Mouse (Mus musculus): ENCODE data around the gene Pde10a. TPM values are rescaled to one million over a fixed set of nuclear protein-coding genes. Genes with fewer than 3 reads are reported as not detected.

Pde10a gene
- total and polyA plus RNA-seq, 2 experiments from 2014 or later, result 14.7 to 55.4 TPM

DNA sequence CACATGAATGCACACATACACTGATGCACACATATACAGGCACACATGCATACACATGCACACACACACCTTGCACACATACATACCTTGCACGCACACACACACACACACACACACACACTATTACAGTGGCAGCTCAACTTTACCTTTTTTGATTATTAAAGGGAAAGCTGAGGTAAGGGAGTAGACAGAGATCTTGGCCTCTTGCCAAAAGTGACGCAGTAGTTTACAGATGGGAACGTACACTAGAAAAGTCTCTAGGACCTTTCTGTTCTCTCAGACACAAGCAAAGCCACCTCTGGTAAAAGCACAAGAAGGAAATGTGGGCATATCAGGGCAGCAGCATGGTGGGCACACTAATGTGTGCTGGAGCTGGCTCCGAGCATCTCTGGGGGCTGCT lies 317.5 kb downstream of the Pde10a start:
- Histone ChIP-seq H3K9ac (no peak overlapping the region), H3K4me2 (ENCODE audit: low read depth) (no peak overlapping the region), H3K9me3 (ENCODE audit: low read length) (no peaks in the 10 kb centered on the region), H3K27me3 (ENCODE audit: insufficient read depth, low read length) (no peaks in the 10 kb centered on the region), H3K4me3 (ENCODE audit: low read depth, low read length) (no peak overlapping the region), H3K4me1 (ENCODE audit: insufficient read depth) (0 out of 2 replicates have a peak, but pooled peaks cover 10% of the 10 kb centered on the region), H3K27ac (ENCODE audit: low read depth, low read length) (no peak overlapping the region), H3K36me3 (ENCODE audit: insufficient read depth) (no peaks in the 10 kb centered on the region)
- peak; percentile 39 for DNase-seq
- no peak for TF ChIP-seq CTCF (IDR thresholded peaks at IDR 0.05; ENCODE audit: low read depth)
- peak; percentile 18; the same call in 1 of the 2 replicates for ATAC-seq
- 39% methylated on average over 4 of the region's 4 CpGs for WGBS

- no peaks in the 10 kb centered on the region for H3K27me3 ChIP-seq (ENCODE audit: insufficient read depth, low read length)
- H3K9me3 ChIP-seq (ENCODE audit: low read length), result no peaks in the 10 kb centered on the region
- no peak for DNase-seq
- 0 out of 2 replicates have a peak, but pooled peaks cover 10% of the 10 kb centered on the region for H3K4me1 ChIP-seq (ENCODE audit: insufficient read depth)
- H3K4me3 ChIP-seq (ENCODE audit: low read depth, low read length), result no peak overlapping the region
- TF ChIP-seq CTCF (IDR thresholded peaks at IDR 0.05; ENCODE audit: low read depth), result no peak
- 73% methylated on average over 7 of the region's 7 CpGs for WGBS
- H3K27ac ChIP-seq (ENCODE audit: low read depth, low read length), result no peak overlapping the region
- H3K9ac ChIP-seq, result no peak overlapping the region
- no peaks in the 10 kb centered on the region for H3K36me3 ChIP-seq (ENCODE audit: insufficient read depth)
- ATAC-seq, result no peak
- H3K4me2 ChIP-seq (ENCODE audit: low read depth), result no peak overlapping the region
Measured at GRCm38 (mm10) chr17:8843941-8844340, 318.8 kb downstream of the Pde10a start.

GRCm38 (mm10) chr17:8846506-8846905 lies 321.3 kb downstream of the Pde10a start:
- 84% methylated on average over 6 of the region's 6 CpGs for WGBS
- H3K27me3 ChIP-seq (ENCODE audit: insufficient read depth, low read length), result no peaks in the 10 kb centered on the region
- DNase-seq (no peak), ATAC-seq (no peak)
- no peak overlapping the region for H3K9ac ChIP-seq
- H3K36me3 ChIP-seq (ENCODE audit: insufficient read depth), result no peaks in the 10 kb centered on the region
- no peak for TF ChIP-seq CTCF (IDR thresholded peaks at IDR 0.05; ENCODE audit: low read depth)
- no peak overlapping the region for H3K27ac ChIP-seq (ENCODE audit: low read depth, low read length)
- no peak overlapping the region for H3K4me3 ChIP-seq (ENCODE audit: low read depth, low read length)
- no peak overlapping the region for H3K4me2 ChIP-seq (ENCODE audit: low read depth)
- no peaks in the 10 kb centered on the region for H3K9me3 ChIP-seq (ENCODE audit: low read length)
- 0 out of 2 replicates have a peak, but pooled peaks cover 8% of the 10 kb centered on the region for H3K4me1 ChIP-seq (ENCODE audit: insufficient read depth)

GRCm38 (mm10) chr17:8847558-8847957 lies 322.4 kb downstream of the Pde10a start:
- Histone ChIP-seq H3K36me3 (ENCODE audit: insufficient read depth) (no peaks in the 10 kb centered on the region), H3K27me3 (ENCODE audit: insufficient read depth, low read length) (no peaks in the 10 kb centered on the region), H3K9me3 (ENCODE audit: low read length) (no peaks in the 10 kb centered on the region), H3K4me2 (ENCODE audit: low read depth) (no peak overlapping the region), H3K4me3 (ENCODE audit: low read depth, low read length) (no peak overlapping the region), H3K9ac (no peak overlapping the region), H3K4me1 (ENCODE audit: insufficient read depth) (0 out of 2 replicates have a peak, but pooled peaks cover 5% of the 10 kb centered on the region), H3K27ac (ENCODE audit: low read depth, low read length) (no peak overlapping the region)
- no peak for TF ChIP-seq CTCF (IDR thresholded peaks at IDR 0.05; ENCODE audit: low read depth)
- peak; percentile 57 for DNase-seq
- 35% methylated on average over 7 of the region's 7 CpGs for WGBS
- ATAC-seq, result 0 out of 2 replicates have a peak, but pooled peaks have one; percentile 27

GRCm38 (mm10) chr17:8851846-8852245 lies 326.7 kb downstream of the Pde10a start:
- no peaks in the 10 kb centered on the region for H3K27me3 ChIP-seq (ENCODE audit: insufficient read depth, low read length)
- H3K9me3 ChIP-seq (ENCODE audit: low read length), result no peaks in the 10 kb centered on the region
- no peak overlapping the region for H3K9ac ChIP-seq
- no peak overlapping the region for H3K27ac ChIP-seq (ENCODE audit: low read depth, low read length)
- H3K36me3 ChIP-seq (ENCODE audit: insufficient read depth), result no peaks in the 10 kb centered on the region
- TF ChIP-seq CTCF (IDR thresholded peaks at IDR 0.05; ENCODE audit: low read depth), result no peak
- ATAC-seq (no peak), DNase-seq (no peak)
- no peak overlapping the region for H3K4me2 ChIP-seq (ENCODE audit: low read depth)
- 0 out of 2 replicates have a peak, but pooled peaks cover 2% of the 10 kb centered on the region for H3K4me1 ChIP-seq (ENCODE audit: insufficient read depth)
- no peak overlapping the region for H3K4me3 ChIP-seq (ENCODE audit: low read depth, low read length)
- 87% methylated on average over 6 of the region's 6 CpGs for WGBS

DNA sequence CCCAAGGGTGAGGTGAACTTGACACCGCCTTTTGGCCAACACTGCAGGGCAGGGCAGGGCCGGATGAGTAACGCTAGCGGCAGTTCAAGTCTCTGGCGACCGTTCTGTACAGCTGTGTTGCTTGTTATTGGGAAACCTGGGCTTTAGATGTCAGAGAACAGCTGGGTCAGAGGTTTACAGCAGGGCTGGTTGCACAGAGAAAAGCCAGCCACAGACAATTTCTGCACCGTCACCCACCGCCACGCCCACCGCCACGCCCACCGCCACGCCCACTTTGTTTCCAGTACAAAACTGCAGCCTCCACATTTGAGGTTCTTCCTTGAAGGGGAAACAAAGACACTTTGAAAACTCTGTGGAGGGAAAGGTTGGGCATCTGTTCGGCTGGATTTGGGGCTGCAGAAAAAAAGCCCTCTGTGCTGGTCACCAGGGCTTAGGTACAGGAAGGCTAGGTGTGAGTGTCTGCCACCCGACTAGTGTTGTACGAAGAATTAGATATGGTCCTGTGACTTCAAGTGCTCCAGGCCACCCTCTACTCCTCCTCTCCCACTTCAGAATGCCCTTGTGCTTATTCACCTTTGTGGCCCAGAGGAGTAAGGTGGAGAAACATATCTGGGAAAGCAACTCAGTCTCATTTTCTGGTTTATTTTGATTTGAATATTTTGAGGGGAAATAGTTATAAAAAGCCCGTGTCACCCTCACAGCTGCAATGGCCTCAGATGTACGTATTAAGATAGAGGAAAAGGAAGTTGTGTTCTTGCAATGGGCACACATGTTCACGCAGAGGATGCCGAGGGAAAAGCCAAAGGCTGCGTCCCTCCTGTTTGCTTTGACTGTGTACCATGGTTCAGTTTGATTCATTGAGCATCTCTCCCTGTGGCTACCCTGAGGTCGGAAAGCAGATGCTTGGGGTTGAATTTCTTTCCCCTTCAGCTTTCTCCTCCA lies 331.5 kb downstream of the Pde10a start:
- Histone ChIP-seq H3K4me3 (ENCODE audit: low read depth, low read length) (no peak overlapping the region; the same call in 1 of the 2 replicates), H3K4me2 (ENCODE audit: low read depth) (0 out of 2 replicates have a peak overlapping the region, but pooled peaks have one; percentile 13), H3K36me3 (ENCODE audit: insufficient read depth) (no peaks in the 10 kb centered on the region), H3K27ac (ENCODE audit: low read depth, low read length) (no peak overlapping the region), H3K27me3 (ENCODE audit: insufficient read depth, low read length) (no peaks in the 10 kb centered on the region), H3K9ac (no peak overlapping the region), H3K9me3 (ENCODE audit: low read length) (no peaks in the 10 kb centered on the region), H3K4me1 (ENCODE audit: insufficient read depth) (0 out of 2 replicates have a peak, but pooled peaks cover 2% of the 10 kb centered on the region)
- TF ChIP-seq CTCF (IDR thresholded peaks at IDR 0.05; ENCODE audit: low read depth), result no peak
- DNase-seq (no peak), ATAC-seq (no peak)
- WGBS, result 45% methylated on average over 22 of the region's 22 CpGs

Measured in forebrain, postnatal 0 days (tissue).